Mouse (Mus musculus): ENCODE data around the gene Lcn12. TPM values are rescaled to one million over a fixed set of nuclear protein-coding genes. Genes with fewer than 3 reads are reported as not detected.

The Lcn12 gene
- polyA plus RNA-seq (2016; fragmentation: Nextera tagmentation; extraction: Ambion mirVana): not detected in 2 replicates

GRCm38 (mm10) chr2:25493476-25493961, at the start of gene Lcn12:
Gene Lcn12 (minus strand): TSS chr2:25493911.
- H3K4me2 ChIP-seq (replicated peaks): no peak within 1 kb of the TSS

GRCm38 (mm10) chr2:25541644-25542367, 48.1 kb upstream of the Lcn12 start:
- H3K27me3 ChIP-seq: no peaks in the 10 kb centered on the region
- WGBS: 83% methylated on average over 10 of the region's 10 CpGs
- H3K9ac ChIP-seq: no peak overlapping the region

More at GRCm38 (mm10) chr2:25493476-25493961, at the start of gene Lcn12:
- H3K36me3 ChIP-seq: no peaks in the 10 kb centered on the region
- H3K4me1 ChIP-seq: no peaks in the 10 kb centered on the region
- H3K9ac ChIP-seq: no peak within 1 kb of the TSS
- H3K4me3 ChIP-seq: no peak within 1 kb of the TSS
- H3K27ac ChIP-seq: no peak within 1 kb of the TSS
- H3K9me3 ChIP-seq: no peaks in the 10 kb centered on the region
- H3K27me3 ChIP-seq: no peaks in the 10 kb centered on the region
- ATAC-seq (ENCODE audit: insufficient number of reproducible peaks, insufficient read depth, low FRiP score, low TSS enrichment): no peak
- 78% methylated on average over 5 of the region's 5 CpGs for WGBS

GRCm38 (mm10) chr2:25540541-25540948, 46.8 kb upstream of the Lcn12 start:
- Histone ChIP-seq H3K4me3 (no peak overlapping the region), H3K9me3 (no peaks in the 10 kb centered on the region), H3K4me2 (replicated peaks) (no peak overlapping the region), H3K27me3 (no peaks in the 10 kb centered on the region), H3K27ac (no peak overlapping the region), H3K36me3 (peaks cover 40% of the 10 kb centered on the region), H3K4me1 (peaks cover under 1% of the 10 kb centered on the region; the same call in 1 of the 2 replicates), H3K9ac (no peak overlapping the region)
- WGBS: 97% methylated on average over 4 of the region's 4 CpGs
- ATAC-seq (ENCODE audit: insufficient number of reproducible peaks, insufficient read depth, low FRiP score, low TSS enrichment): no peak

More at GRCm38 (mm10) chr2:25541644-25542367, 48.1 kb upstream of the Lcn12 start:
- Histone ChIP-seq H3K9me3 (no peaks in the 10 kb centered on the region), H3K4me2 (replicated peaks) (no peak overlapping the region), H3K4me3 (no peak overlapping the region), H3K27ac (no peak overlapping the region), H3K36me3 (peaks cover 27% of the 10 kb centered on the region), H3K4me1 (peaks cover 7% of the 10 kb centered on the region)
- no peak for ATAC-seq (ENCODE audit: insufficient number of reproducible peaks, insufficient read depth, low FRiP score, low TSS enrichment)

GRCm38 (mm10) chr2:25536531-25536930, 42.8 kb upstream of the Lcn12 start:
- no peak overlapping the region for H3K27ac ChIP-seq
- ATAC-seq (ENCODE audit: insufficient number of reproducible peaks, insufficient read depth, low FRiP score, low TSS enrichment): no peak
- no peak overlapping the region for H3K4me3 ChIP-seq
- 93% methylated on average over 8 of the region's 8 CpGs for WGBS
- H3K4me2 ChIP-seq (replicated peaks): no peak overlapping the region
- H3K9ac ChIP-seq: no peak overlapping the region
- no peaks in the 10 kb centered on the region for H3K9me3 ChIP-seq
- peaks cover 69% of the 10 kb centered on the region for H3K36me3 ChIP-seq
- no peaks in the 10 kb centered on the region for H3K4me1 ChIP-seq
- no peaks in the 10 kb centered on the region for H3K27me3 ChIP-seq

GRCm38 (mm10) chr2:25534866-25535182, 41.1 kb upstream of the Lcn12 start:
- no peak for ATAC-seq (ENCODE audit: insufficient number of reproducible peaks, insufficient read depth, low FRiP score, low TSS enrichment)
- H3K4me2 ChIP-seq (replicated peaks): no peak overlapping the region
- no peaks in the 10 kb centered on the region for H3K9me3 ChIP-seq
- 94% methylated on average over 2 of the region's 2 CpGs for whole genome bisulfite sequencing
- peaks cover 82% of the 10 kb centered on the region for H3K36me3 ChIP-seq
- no peak overlapping the region for H3K27ac ChIP-seq
- H3K27me3 ChIP-seq: no peaks in the 10 kb centered on the region
- no peak overlapping the region for H3K9ac ChIP-seq
- no peaks in the 10 kb centered on the region for H3K4me1 ChIP-seq
- H3K4me3 ChIP-seq: no peak overlapping the region

- no peak overlapping the region for H3K27ac ChIP-seq
- ATAC-seq (ENCODE audit: insufficient number of reproducible peaks, insufficient read depth, low FRiP score, low TSS enrichment): no peak
- no peak overlapping the region for H3K9ac ChIP-seq
- H3K4me1 ChIP-seq: no peaks in the 10 kb centered on the region
- H3K36me3 ChIP-seq: peaks cover 81% of the 10 kb centered on the region
- no peaks in the 10 kb centered on the region for H3K27me3 ChIP-seq
- 87% methylated on average over 3 of the region's 3 CpGs for WGBS
- H3K4me2 ChIP-seq (replicated peaks): no peak overlapping the region
- no peaks in the 10 kb centered on the region for H3K9me3 ChIP-seq
- no peak overlapping the region for H3K4me3 ChIP-seq
Observed at GRCm38 (mm10) chr2:25534178-25534865, 40.6 kb upstream of the Lcn12 start.

GRCm38 (mm10) chr2:25533707-25534106, 40.0 kb upstream of the Lcn12 start:
- Histone ChIP-seq H3K9me3 (no peaks in the 10 kb centered on the region), H3K36me3 (peaks cover 85% of the 10 kb centered on the region), H3K4me1 (no peaks in the 10 kb centered on the region), H3K4me2 (replicated peaks) (no peak overlapping the region), H3K9ac (no peak overlapping the region), H3K27me3 (no peaks in the 10 kb centered on the region), H3K4me3 (no peak overlapping the region), H3K27ac (no peak overlapping the region)
- WGBS: 96% methylated on average over 2 of the region's 2 CpGs
- no peak for ATAC-seq (ENCODE audit: insufficient number of reproducible peaks, insufficient read depth, low FRiP score, low TSS enrichment)

- H3K27ac ChIP-seq: no peak overlapping the region
- peaks cover 88% of the 10 kb centered on the region for H3K36me3 ChIP-seq
- H3K9ac ChIP-seq: no peak overlapping the region
- no peaks in the 10 kb centered on the region for H3K27me3 ChIP-seq
- H3K4me1 ChIP-seq: no peaks in the 10 kb centered on the region
- H3K9me3 ChIP-seq: no peaks in the 10 kb centered on the region
- no peak for ATAC-seq (ENCODE audit: insufficient number of reproducible peaks, insufficient read depth, low FRiP score, low TSS enrichment)
- 83% methylated on average over 9 of the region's 9 CpGs for WGBS
- H3K4me2 ChIP-seq (replicated peaks): no peak overlapping the region
- H3K4me3 ChIP-seq: no peak overlapping the region
Observed at GRCm38 (mm10) chr2:25526510-25527302, 33.0 kb upstream of the Lcn12 start.

GRCm38 (mm10) chr2:25509912-25510311, 16.2 kb upstream of the Lcn12 start:
- Histone ChIP-seq H3K27me3 (no peaks in the 10 kb centered on the region), H3K9ac (no peak overlapping the region), H3K36me3 (peaks cover 7% of the 10 kb centered on the region), H3K4me3 (no peak overlapping the region), H3K4me2 (replicated peaks) (no peak overlapping the region), H3K27ac (no peak overlapping the region), H3K4me1 (no peaks in the 10 kb centered on the region), H3K9me3 (no peaks in the 10 kb centered on the region)
- 64% methylated on average over 3 of the region's 3 CpGs for WGBS
- no peak for ATAC-seq (ENCODE audit: insufficient number of reproducible peaks, insufficient read depth, low FRiP score, low TSS enrichment)

GRCm38 (mm10) chr2:25506964-25507363, 13.3 kb upstream of the Lcn12 start:
- Histone ChIP-seq H3K4me1 (peaks cover 2% of the 10 kb centered on the region), H3K9me3 (no peaks in the 10 kb centered on the region), H3K36me3 (peaks cover 24% of the 10 kb centered on the region), H3K4me2 (replicated peaks) (no peak overlapping the region), H3K27ac (no peak overlapping the region), H3K27me3 (no peaks in the 10 kb centered on the region), H3K9ac (no peak overlapping the region), H3K4me3 (no peak overlapping the region)
- ATAC-seq (ENCODE audit: insufficient number of reproducible peaks, insufficient read depth, low FRiP score, low TSS enrichment): no peak
- WGBS: 30% methylated on average over 5 of the region's 5 CpGs

GRCm38 (mm10) chr2:25505860-25506259, 12.1 kb upstream of the Lcn12 start:
- WGBS: 92% methylated on average over 4 of the region's 4 CpGs
- peaks cover 24% of the 10 kb centered on the region for H3K36me3 ChIP-seq
- ATAC-seq (ENCODE audit: insufficient number of reproducible peaks, insufficient read depth, low FRiP score, low TSS enrichment): no peak

More at GRCm38 (mm10) chr2:25505860-25506259, 12.1 kb upstream of the Lcn12 start:
- no peaks in the 10 kb centered on the region for H3K9me3 ChIP-seq
- no peak overlapping the region for H3K27ac ChIP-seq
- H3K4me2 ChIP-seq (replicated peaks): no peak overlapping the region
- H3K9ac ChIP-seq: no peak overlapping the region
- no peaks in the 10 kb centered on the region for H3K27me3 ChIP-seq
- no peak overlapping the region for H3K4me3 ChIP-seq
- H3K4me1 ChIP-seq: peaks cover 10% of the 10 kb centered on the region

All from embryonic facial prominence, embryonic 12.5 days (tissue).